Mouse (Mus musculus) G1E (cell line): Measurements from ENCODE around the gene Alpk1.

Experiments
- CTCF ChIP-seq: IDR thresholded peaks from 2 replicates; pipeline ENCODE4 v1.5.1; 2012; ENCODE audit warnings: low read depth, low read length, inconsistent platforms, mixed read lengths
- GATA2 ChIP-seq: IDR thresholded peaks from 2 replicates; pipeline ENCODE4 v1.6.1; 2012; ENCODE audit warnings: low read depth, low read length, inconsistent platforms, borderline replicate concordance
- TAL1 ChIP-seq: conservative IDR thresholded peaks from 2 replicates; pipeline ENCODE4 v1.6.1; 2012; ENCODE audit warnings: low read depth, low read length, inconsistent platforms, mixed read lengths

- TF ChIP-seq CTCF (no peak), GATA2 (no peak), TAL1 (no peak)
Observed at GRCm38 (mm10) chr3:127630190-127630589, 150.1 kb downstream of the Alpk1 start.
